ENCODE assay signal across 8 mouse cellular contexts in genomic region chr7:43465344-43466098, GRCm38 (mm10). TPM values are rescaled to one million over a fixed set of nuclear protein-coding genes. Genes with fewer than 3 reads are reported as not detected.
DNase-seq lines count a peak whose midpoint lies in the region; ATAC-seq and TF ChIP-seq lines count a peak whose summit lies in the region.

No protein-coding gene starts in this region.

- TF ChIP-seq POLR2A in bone marrow, adult 2 months (IDR thresholded peaks at IDR 0.05; ENCODE audit: borderline replicate concordance, control insufficient read depth, low read depth, low read length) = 0 out of 2 replicates have a peak, but pooled peaks have one; percentile 1
- TF ChIP-seq POLR2A in limb, embryonic 14.5 days (IDR thresholded peaks at IDR 0.05; ENCODE audit: borderline replicate concordance, extremely low read depth, insufficient read depth, insufficient read length) = no peak
- no peak for TF ChIP-seq POLR2A in spleen, adult 2 months (IDR thresholded peaks at IDR 0.05; ENCODE audit: low read depth, low read length)

- H3K27ac ChIP-seq in bone marrow, adult 2 months (ENCODE audit: control insufficient read depth, insufficient read depth, low read depth, low read length, poor library complexity) = peak overlapping the region; percentile 61
- no peak overlapping the region for H3K27ac ChIP-seq in embryonic facial prominence, embryonic 14.5 days (replicated peaks; ENCODE audit: low read depth, low read length)
- no peak overlapping the region for H3K27ac ChIP-seq in limb, embryonic 14.5 days (replicated peaks; ENCODE audit: low read depth, low read length)
- H3K27ac ChIP-seq in midbrain, embryonic 16.5 days (ENCODE audit: low read length) = peak overlapping the region; percentile 54
- H3K27ac ChIP-seq in spleen, adult 2 months (ENCODE audit: insufficient read depth, low read length) = peak overlapping the region; percentile 68

- DNase-seq in B cell, adult 2 months = peak; percentile 96 to 97
- DNase-seq in embryonic facial prominence, embryonic 14.5 days (ENCODE audit: low spot score) = peak; percentile 95
- DNase-seq in heart, adult 18-20 months = peak; percentile 92 to 94
- peak; percentile 93 for DNase-seq in kidney, adult 18-20 months
- peak; percentile 85 for DNase-seq in limb, embryonic 14.5 days (ENCODE audit: low spot score)
- DNase-seq in spleen, adult 2 months (ENCODE audit: low read depth in 1 of 2, low spot score in 2 of 2) = peak; percentile 89

- H3K4me1 ChIP-seq in bone marrow, adult 2 months (ENCODE audit: control insufficient read depth, insufficient read depth, low read length) = peaks cover 2% of the 10 kb centered on the region
- no peaks in the 10 kb centered on the region for H3K4me1 ChIP-seq in embryonic facial prominence, embryonic 14.5 days (ENCODE audit: control insufficient read depth, insufficient read depth, low read length)
- 0 out of 2 replicates have a peak, but pooled peaks cover 2% of the 10 kb centered on the region for H3K4me1 ChIP-seq in limb, embryonic 14.5 days (ENCODE audit: control insufficient read depth, insufficient read depth, low read length)
- H3K4me1 ChIP-seq in midbrain, embryonic 16.5 days (ENCODE audit: control insufficient read depth, insufficient read depth, low read length) = peaks cover 2% of the 10 kb centered on the region
- peaks cover 7% of the 10 kb centered on the region for H3K4me1 ChIP-seq in spleen, adult 2 months (ENCODE audit: control insufficient read depth, insufficient read depth, insufficient read length)

- peak overlapping the region; percentile 74 for H3K4me3 ChIP-seq in bone marrow, adult 2 months (replicated peaks; ENCODE audit: control insufficient read depth, low read depth, low read length)
- peak overlapping the region; percentile 50 for H3K4me3 ChIP-seq in embryonic facial prominence, embryonic 14.5 days (ENCODE audit: low read depth, low read length)
- H3K4me3 ChIP-seq in limb, embryonic 14.5 days (replicated peaks; ENCODE audit: low read length) = peak overlapping the region; percentile 43
- peak overlapping the region; percentile 56 for H3K4me3 ChIP-seq in midbrain, embryonic 16.5 days (ENCODE audit: low read depth, low read length)
- peak overlapping the region; percentile 72 for H3K4me3 ChIP-seq in spleen, adult 2 months (ENCODE audit: extremely low read depth, insufficient read depth, insufficient read length)

- no peaks in the 10 kb centered on the region for H3K9me3 ChIP-seq in embryonic facial prominence, embryonic 14.5 days (ENCODE audit: control insufficient read depth, low read length)
- no peaks in the 10 kb centered on the region for H3K9me3 ChIP-seq in limb, embryonic 14.5 days (ENCODE audit: control insufficient read depth, low read length)
- no peaks in the 10 kb centered on the region for H3K9me3 ChIP-seq in midbrain, embryonic 16.5 days (replicated peaks; ENCODE audit: control insufficient read depth, low read length, poor library complexity, severe bottlenecking)

- H3K36me3 ChIP-seq in embryonic facial prominence, embryonic 14.5 days (ENCODE audit: control insufficient read depth, insufficient read depth, low read length) = no peaks in the 10 kb centered on the region
- H3K36me3 ChIP-seq in limb, embryonic 14.5 days (ENCODE audit: control insufficient read depth, insufficient read depth, low read length) = no peaks in the 10 kb centered on the region
- H3K36me3 ChIP-seq in midbrain, embryonic 16.5 days (ENCODE audit: control insufficient read depth, insufficient read depth, low read length) = no peaks in the 10 kb centered on the region
- H3K36me3 ChIP-seq in spleen, adult 2 months (ENCODE audit: control insufficient read depth, insufficient read depth, low read length) = no peaks in the 10 kb centered on the region

- peak; percentile 88 for ATAC-seq in embryonic facial prominence, embryonic 14.5 days (ENCODE audit: low read depth)
- ATAC-seq in limb, embryonic 14.5 days (ENCODE audit: low FRiP score, low read depth) = peak; percentile 87
- peak; percentile 89 for ATAC-seq in midbrain, embryonic 16.5 days

- H3K9ac ChIP-seq in embryonic facial prominence, embryonic 14.5 days (ENCODE audit: low read depth, low read length) = peak overlapping the region; percentile 61
- peak overlapping the region; percentile 43 for H3K9ac ChIP-seq in limb, embryonic 14.5 days (ENCODE audit: low read depth, low read length, severe bottlenecking)
- peak overlapping the region; percentile 67 for H3K9ac ChIP-seq in midbrain, embryonic 16.5 days (ENCODE audit: low read depth, low read length)

- H3K4me2 ChIP-seq in embryonic facial prominence, embryonic 14.5 days (ENCODE audit: low read depth, low read length) = peak overlapping the region; percentile 90
- H3K4me2 ChIP-seq in limb, embryonic 14.5 days (replicated peaks; ENCODE audit: low read depth, low read length, severe bottlenecking) = peak overlapping the region; percentile 81
- H3K4me2 ChIP-seq in midbrain, embryonic 16.5 days (ENCODE audit: low read length) = peak overlapping the region; percentile 82

- TF ChIP-seq CTCF in bone marrow, adult 2 months (IDR thresholded peaks at IDR 0.05; ENCODE audit: control insufficient read depth, insufficient read depth, low read length) = peak; percentile 11; the same call in 1 of the 2 replicates
- no peak for TF ChIP-seq CTCF in spleen, adult 2 months (IDR thresholded peaks at IDR 0.05; ENCODE audit: extremely low read depth, insufficient read depth, insufficient read length, insufficient replicate concordance)

- peaks cover 11% of the 10 kb centered on the region for H3K27me3 ChIP-seq in embryonic facial prominence, embryonic 14.5 days (replicated peaks; ENCODE audit: control insufficient read depth, insufficient read depth, low read length)
- peaks cover 12% of the 10 kb centered on the region for H3K27me3 ChIP-seq in limb, embryonic 14.5 days (ENCODE audit: control insufficient read depth, insufficient read depth, low read length)
- H3K27me3 ChIP-seq in midbrain, embryonic 16.5 days (ENCODE audit: control insufficient read depth, insufficient read depth, low read depth, low read length) = no peaks in the 10 kb centered on the region
- H3K27me3 ChIP-seq in spleen, adult 2 months (ENCODE audit: control insufficient read depth, insufficient read depth, low read length) = no peaks in the 10 kb centered on the region

- 0% methylated on average over 33 of the region's 33 CpGs for WGBS in bone marrow, adult 2 months
- under 1% methylated on average over 33 of the region's 33 CpGs for WGBS in embryonic facial prominence, embryonic 14.5 days
- under 1% methylated on average over 32 of the region's 33 CpGs for WGBS in limb, embryonic 14.5 days
- under 1% methylated on average over 32 of the region's 33 CpGs for WGBS in midbrain, embryonic 16.5 days
- 2% methylated on average over 33 of the region's 33 CpGs for WGBS in spleen, adult 2 months

RNA-seq across cellular contexts. Expression of gene Vsig10l, which starts 2.6 kb away (rescaled TPM):
- 1.9 and 5.7 TPM in 2 replicates for polyA plus RNA-seq in bone marrow, adult 2 months (2011; ENCODE audit: insufficient read depth, insufficient read length, low replicate concordance, missing spikeins)
- 3.1 and 3.8 TPM in 2 replicates for polyA plus RNA-seq in embryonic facial prominence, embryonic 14.5 days (2014; fragmentation: Nextera tagmentation; extraction: Ambion mirVana)
- 1 to 10 TPM in 1 of 2 experiments, under 1 TPM in 1; 0.69 to 1.3 TPM for total RNA-seq in heart, adult 18-20 months (2021)
- polyA plus RNA-seq in limb, embryonic 14.5 days (2012; rRNA removed) = 6.6 and 8.4 TPM in 2 replicates
- 4.0 and 5.0 TPM in 2 replicates for polyA plus RNA-seq in limb, embryonic 14.5 days (2014; fragmentation: Nextera tagmentation; extraction: Ambion mirVana)
- polyA plus RNA-seq in midbrain, embryonic 16.5 days (2015; fragmentation: Nextera tagmentation; extraction: Ambion mirVana) = 15.5 and 15.7 TPM in 2 replicates
- 3.8 and 4.8 TPM in 2 replicates for polyA plus RNA-seq in spleen, adult 2 months (2012; rRNA removed)

RNA-seq across cellular contexts. Expression of gene Gm45233, which starts 21.6 kb away (rescaled TPM):
- not detected in 2 replicates for polyA plus RNA-seq in bone marrow, adult 2 months (2011; ENCODE audit: insufficient read depth, insufficient read length, low replicate concordance, missing spikeins)
- 0.25 TPM in 1 of 2 replicates, not detected in the other for polyA plus RNA-seq in embryonic facial prominence, embryonic 14.5 days (2014; fragmentation: Nextera tagmentation; extraction: Ambion mirVana)
- under 1 TPM in 1 of 2 experiments, not detected in 1; 0.60 TPM for total RNA-seq in heart, adult 18-20 months (2021)
- 1.0 and 3.2 TPM in 2 replicates for polyA plus RNA-seq in limb, embryonic 14.5 days (2012; rRNA removed)
- polyA plus RNA-seq in limb, embryonic 14.5 days (2014; fragmentation: Nextera tagmentation; extraction: Ambion mirVana) = 0.26 and 0.63 TPM in 2 replicates
- 0.36 and 1.2 TPM in 2 replicates for polyA plus RNA-seq in midbrain, embryonic 16.5 days (2015; fragmentation: Nextera tagmentation; extraction: Ambion mirVana)
- polyA plus RNA-seq in spleen, adult 2 months (2012; rRNA removed) = not detected in 2 replicates

RNA-seq across cellular contexts. Expression of gene Etfb, which starts 21.6 kb away (rescaled TPM):
- polyA plus RNA-seq in bone marrow, adult 2 months (2011; ENCODE audit: insufficient read depth, insufficient read length, low replicate concordance, missing spikeins) = 149 and 240 TPM in 2 replicates
- 298 and 300 TPM in 2 replicates for polyA plus RNA-seq in embryonic facial prominence, embryonic 14.5 days (2014; fragmentation: Nextera tagmentation; extraction: Ambion mirVana)
- total RNA-seq in heart, adult 18-20 months (2021) = 1,000 to 10,000 TPM; 1,290 to 1,427 TPM
- polyA plus RNA-seq in limb, embryonic 14.5 days (2012; rRNA removed) = 93.3 and 153 TPM in 2 replicates
- 280 and 301 TPM in 2 replicates for polyA plus RNA-seq in limb, embryonic 14.5 days (2014; fragmentation: Nextera tagmentation; extraction: Ambion mirVana)
- polyA plus RNA-seq in midbrain, embryonic 16.5 days (2015; fragmentation: Nextera tagmentation; extraction: Ambion mirVana) = 96.3 and 105 TPM in 2 replicates
- 37.8 and 39.1 TPM in 2 replicates for polyA plus RNA-seq in spleen, adult 2 months (2012; rRNA removed)

RNA-seq across cellular contexts. Expression of gene Iglon5, which starts 24.4 kb away (rescaled TPM):
- polyA plus RNA-seq in bone marrow, adult 2 months (2011; ENCODE audit: insufficient read depth, insufficient read length, low replicate concordance, missing spikeins) = not detected in 2 replicates
- polyA plus RNA-seq in embryonic facial prominence, embryonic 14.5 days (2014; fragmentation: Nextera tagmentation; extraction: Ambion mirVana) = 0.56 and 0.75 TPM in 2 replicates
- under 1 TPM in 1 of 2 experiments, not detected in 1; 0.36 TPM for total RNA-seq in heart, adult 18-20 months (2021)
- 25.1 and 34.7 TPM in 2 replicates for polyA plus RNA-seq in limb, embryonic 14.5 days (2012; rRNA removed)
- 1.1 and 1.2 TPM in 2 replicates for polyA plus RNA-seq in limb, embryonic 14.5 days (2014; fragmentation: Nextera tagmentation; extraction: Ambion mirVana)
- 7.1 and 7.7 TPM in 2 replicates for polyA plus RNA-seq in midbrain, embryonic 16.5 days (2015; fragmentation: Nextera tagmentation; extraction: Ambion mirVana)
- 0.23 and 0.25 TPM in 2 replicates for polyA plus RNA-seq in spleen, adult 2 months (2012; rRNA removed)

RNA-seq across cellular contexts. Expression of gene Cldnd2, which starts 24.9 kb away (rescaled TPM):
- 2.0 and 4.7 TPM in 2 replicates for polyA plus RNA-seq in bone marrow, adult 2 months (2011; ENCODE audit: insufficient read depth, insufficient read length, low replicate concordance, missing spikeins)
- not detected in 2 replicates for polyA plus RNA-seq in embryonic facial prominence, embryonic 14.5 days (2014; fragmentation: Nextera tagmentation; extraction: Ambion mirVana)
- total RNA-seq in heart, adult 18-20 months (2021) = not detected
- polyA plus RNA-seq in limb, embryonic 14.5 days (2012; rRNA removed) = not detected in 2 replicates
- polyA plus RNA-seq in limb, embryonic 14.5 days (2014; fragmentation: Nextera tagmentation; extraction: Ambion mirVana) = not detected in 2 replicates
- polyA plus RNA-seq in midbrain, embryonic 16.5 days (2015; fragmentation: Nextera tagmentation; extraction: Ambion mirVana) = not detected in 2 replicates
- 0.26 TPM in 1 of 2 replicates, not detected in the other for polyA plus RNA-seq in spleen, adult 2 months (2012; rRNA removed)

Comparison
In these comparisons a context has a peak if more than half of its experiments do, and no peak if none do; other contexts are left out.
1. H3K27ac ChIP-seq: peak in bone marrow, adult 2 months (single experiment), midbrain, embryonic 16.5 days (single experiment) and spleen, adult 2 months (single experiment); none in embryonic facial prominence, embryonic 14.5 days (single experiment) and limb, embryonic 14.5 days (single experiment).
2. Peak in every context shown above with its lines, with median percentiles within 50 percentile points of each other: DNase-seq, H3K4me3 ChIP-seq, ATAC-seq, H3K4me2 ChIP-seq and H3K9ac ChIP-seq.